Mouse (Mus musculus) thymus, postnatal 14 days (tissue): ENCODE measurements at regions not wholly inside any gene's neighbourhood (a gene's known extent, or its start where the extent isn't known, plus 50 kb on each side); places are given as distances from the start of the nearest gene placed in this dataset.

Experiments
- DNase-seq: peaks from one replicate; pipeline ENCODE4 v3.0.0; 2021

DNA sequence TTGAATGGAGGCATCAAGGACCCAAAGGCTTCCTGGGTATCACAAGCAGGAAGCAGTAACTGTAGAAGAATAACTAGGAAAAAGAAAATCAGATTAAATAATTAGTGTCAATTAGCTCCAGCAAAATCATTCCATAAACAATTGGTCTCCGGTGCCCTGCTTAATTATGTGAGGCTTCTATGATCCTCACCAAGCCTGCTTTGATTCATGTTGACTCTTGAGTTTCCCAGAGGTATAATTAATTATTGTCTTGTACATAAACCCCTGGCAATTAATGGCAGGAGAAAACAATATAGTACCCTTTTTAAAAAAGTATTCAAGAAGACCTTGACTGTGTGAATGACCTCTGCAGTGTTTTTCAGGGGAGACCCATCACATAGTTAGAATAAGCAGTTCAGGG lies 61.5 kb upstream of the Sp8 start:
- no peak for DNase-seq

DNA sequence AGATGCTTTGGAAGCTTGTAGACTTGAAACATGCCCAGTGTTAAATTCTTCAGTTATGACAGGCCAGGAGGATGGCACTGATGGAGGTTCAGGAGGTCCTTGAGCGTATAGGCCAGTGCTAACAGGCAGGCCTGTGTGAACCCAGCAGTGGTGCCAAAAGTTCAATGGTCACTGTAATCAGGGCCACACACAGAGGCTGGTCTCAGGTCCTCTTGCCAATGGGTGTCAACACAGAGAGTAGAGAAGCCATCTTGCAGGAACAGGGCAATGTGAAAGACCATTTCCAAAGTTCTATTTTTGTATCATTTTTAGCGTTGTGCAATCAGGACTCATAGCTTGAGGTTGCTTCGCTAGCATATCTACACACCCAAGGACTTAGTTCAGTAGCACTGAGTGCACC lies 64.2 kb upstream of the Sp8 start:
- DNase-seq: no peak

DNA sequence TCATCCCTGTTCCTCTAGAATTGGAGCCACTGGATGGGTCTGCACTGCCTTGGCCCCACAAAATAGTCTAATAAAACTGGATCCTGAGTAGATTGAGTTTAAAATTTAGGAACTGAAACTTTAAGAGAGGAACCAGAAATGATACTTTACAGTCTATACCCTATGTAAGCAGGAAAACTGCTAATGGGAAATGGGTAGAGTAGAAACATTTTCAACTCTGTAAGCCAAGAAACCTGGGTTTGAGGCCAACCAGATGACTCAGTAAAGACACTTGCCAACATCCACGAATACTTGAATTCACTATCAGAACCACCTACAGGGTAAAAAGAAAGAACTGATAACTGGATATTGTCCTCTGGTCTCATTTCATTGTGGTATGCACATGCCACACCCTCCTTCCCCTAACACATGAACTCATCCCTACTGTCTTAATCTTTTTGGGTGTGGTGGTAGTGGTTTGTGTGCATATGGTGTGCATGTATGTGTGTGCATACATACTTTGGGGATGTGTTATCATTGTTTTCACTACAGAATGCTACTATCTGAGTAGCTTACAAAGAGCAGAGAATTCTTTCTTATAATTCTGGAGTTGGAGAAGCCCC lies 70.6 kb upstream of the Sp8 start:
- no peak for DNase-seq

- no peak for DNase-seq
These were observed 73.3 kb upstream of the Sp8 start for GRCm38 (mm10) chr12:118772790-118773189.

DNA sequence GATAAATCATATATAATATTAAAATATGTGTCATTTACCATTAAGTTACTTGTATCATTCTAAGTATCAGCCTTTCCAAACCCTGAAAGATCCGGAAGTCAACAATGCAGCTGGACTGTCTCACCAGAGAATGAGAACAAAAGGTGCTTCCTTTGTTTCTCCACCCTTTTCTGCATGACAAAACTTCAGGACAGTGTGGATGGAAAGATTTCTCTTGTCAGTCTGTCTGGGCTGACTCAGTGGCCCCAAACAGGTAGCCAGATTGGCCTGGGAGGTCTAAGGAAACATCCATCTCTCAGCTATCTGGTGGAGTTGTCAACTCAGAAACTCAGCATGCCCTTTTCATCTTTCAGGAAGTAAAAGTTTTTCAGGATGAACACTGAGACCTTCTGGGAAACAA lies 79.7 kb upstream of the Sp8 start:
- no peak for DNase-seq

DNA sequence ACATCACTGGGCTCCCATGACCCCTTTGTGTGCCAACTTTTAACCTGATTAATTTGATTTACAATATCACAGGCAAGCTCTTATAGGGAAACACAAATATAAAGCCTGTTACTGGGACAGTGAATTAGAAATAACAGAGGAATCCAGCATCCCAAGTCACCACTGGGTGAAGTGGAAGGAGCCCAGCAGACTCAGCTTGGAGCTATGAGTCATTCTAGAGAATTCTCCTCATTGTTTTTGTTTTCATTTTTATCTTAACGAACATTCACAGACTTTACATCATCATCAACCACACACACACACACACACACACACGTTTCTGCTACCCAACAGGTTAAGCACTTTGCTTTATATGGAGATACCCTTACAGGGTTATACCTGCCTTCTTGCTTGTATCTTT lies 92.1 kb upstream of the Sp8 start:
- no peak for DNase-seq

- DNase-seq: no peak
These were observed 107.0 kb upstream of the Sp8 start for GRCm38 (mm10) chr12:118739103-118739502.

DNA sequence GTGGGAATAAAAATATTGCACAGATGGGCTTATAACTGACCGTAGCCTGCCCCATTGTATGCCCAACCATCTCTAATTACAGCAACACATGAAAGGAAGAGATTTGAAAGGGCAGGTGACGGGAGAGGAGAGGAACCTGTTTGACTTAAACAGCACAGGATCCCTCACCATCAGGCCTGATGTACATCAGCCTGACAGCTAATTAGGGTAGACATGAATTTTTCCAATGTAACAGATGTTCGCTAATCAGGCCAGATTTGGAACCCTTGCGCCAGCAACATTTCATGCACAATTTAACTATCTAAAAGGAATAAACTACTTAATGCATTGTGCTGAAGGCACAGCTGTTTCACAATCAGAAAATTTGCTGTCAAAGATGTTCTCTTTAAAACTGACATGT lies 120.2 kb upstream of the Sp8 start:
- no peak for DNase-seq

DNA sequence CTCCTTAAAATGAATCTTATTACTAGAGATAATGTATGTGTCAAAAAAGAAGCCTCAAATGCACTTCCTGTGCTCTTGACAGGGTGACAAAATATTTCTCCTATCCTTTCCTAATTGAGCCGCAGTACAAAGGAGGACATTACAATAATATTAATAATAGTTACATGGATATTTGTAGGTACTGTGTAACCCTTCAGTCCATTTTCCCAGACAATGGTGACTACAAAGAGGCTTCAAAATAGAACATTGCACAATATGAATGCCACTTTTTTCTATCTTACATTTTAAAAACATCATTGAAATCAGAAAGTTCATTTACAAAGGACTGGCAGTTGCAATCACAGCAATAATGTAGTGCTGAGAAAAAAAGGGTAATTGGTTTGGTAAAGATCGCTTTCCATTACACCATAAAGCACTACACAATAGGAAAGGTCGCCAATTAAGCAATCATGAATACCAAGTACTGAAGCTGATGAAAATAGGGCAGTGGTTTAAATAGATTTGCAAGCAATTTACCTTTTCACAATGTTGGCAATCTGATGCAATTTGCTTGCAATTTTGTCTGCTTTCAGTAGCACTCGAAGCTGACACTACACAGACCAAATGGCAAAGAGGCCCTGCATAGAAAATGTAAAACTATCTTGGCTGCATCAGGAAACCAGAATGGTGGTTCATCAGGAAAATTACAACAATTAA lies 126.1 kb upstream of the Sp8 start:
- no peak for DNase-seq

DNA sequence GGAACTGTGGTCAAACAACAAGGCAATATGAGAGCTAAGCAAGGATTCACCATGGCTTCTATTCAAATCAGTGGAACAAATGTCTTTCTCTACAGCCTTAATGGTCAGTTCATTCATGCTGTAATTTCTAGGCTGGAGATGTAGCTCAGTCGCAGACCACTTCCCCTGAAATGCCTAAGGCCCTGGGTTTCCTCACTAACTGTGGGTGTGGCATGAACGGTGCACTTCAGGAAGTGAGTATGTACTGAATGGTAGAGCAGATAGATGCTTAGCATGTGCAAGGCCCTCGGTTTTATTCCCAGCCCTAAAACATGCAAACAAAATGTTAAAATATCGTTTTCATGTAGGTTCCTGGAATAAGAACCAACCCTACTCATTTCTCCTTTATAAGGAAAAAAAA lies 129.3 kb upstream of the Sp8 start:
- DNase-seq: no peak

GRCm38 (mm10) chr12:118706626-118707025 lies 139.5 kb upstream of the Sp8 start:
- no peak for DNase-seq

GRCm38 (mm10) chr12:118704826-118705225 lies 141.3 kb upstream of the Sp8 start:
- no peak for DNase-seq

GRCm38 (mm10) chr12:118703730-118704129 lies 142.4 kb upstream of the Sp8 start:
- no peak for DNase-seq

DNA sequence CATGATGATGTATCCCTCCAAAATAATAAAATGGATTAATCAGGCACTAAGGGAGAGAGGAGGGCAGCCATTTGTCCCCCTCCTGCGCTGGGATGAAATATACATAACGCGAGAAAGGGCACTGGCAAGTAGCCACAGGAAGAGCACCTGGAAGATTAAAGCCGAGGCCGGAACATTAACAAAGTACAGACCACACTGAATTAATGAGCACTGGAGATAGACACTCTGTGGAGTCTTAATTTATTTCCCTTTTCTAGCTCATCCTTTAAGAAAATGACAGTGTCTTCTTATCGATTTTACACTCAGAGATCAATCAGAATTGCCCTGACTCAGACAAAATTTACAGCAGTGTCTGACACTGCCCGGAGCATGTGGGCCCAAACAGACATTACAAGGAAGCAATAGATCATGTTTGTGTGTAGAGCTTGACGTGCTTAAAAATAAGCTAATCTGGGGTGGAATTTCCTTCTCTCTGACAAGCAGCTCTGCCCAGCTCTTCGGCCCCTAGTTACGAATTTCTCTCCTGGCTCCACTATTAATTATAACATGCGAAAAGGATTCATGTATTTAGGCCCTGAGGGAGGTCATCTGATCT lies 143.0 kb upstream of the Sp8 start:
- no peak for DNase-seq

DNA sequence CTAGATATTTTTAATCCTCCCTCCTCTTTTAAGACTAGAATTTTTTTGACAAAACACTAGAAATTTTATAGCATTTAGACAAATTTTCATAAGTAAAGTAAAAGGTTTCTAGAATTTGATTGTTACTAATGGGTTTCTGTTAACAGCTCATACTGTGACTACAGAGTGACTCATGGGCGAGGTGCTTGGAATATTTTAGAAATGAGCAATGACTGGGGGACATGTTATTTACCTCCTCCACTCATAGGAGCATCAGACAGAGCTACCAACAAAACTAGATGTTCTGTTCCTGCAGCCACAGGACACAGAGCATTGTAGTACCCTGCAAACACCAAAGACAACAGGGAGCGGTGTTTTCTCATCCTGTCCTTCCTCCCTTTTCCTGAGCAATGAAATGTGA lies 144.3 kb upstream of the Sp8 start:
- no peak for DNase-seq

DNA sequence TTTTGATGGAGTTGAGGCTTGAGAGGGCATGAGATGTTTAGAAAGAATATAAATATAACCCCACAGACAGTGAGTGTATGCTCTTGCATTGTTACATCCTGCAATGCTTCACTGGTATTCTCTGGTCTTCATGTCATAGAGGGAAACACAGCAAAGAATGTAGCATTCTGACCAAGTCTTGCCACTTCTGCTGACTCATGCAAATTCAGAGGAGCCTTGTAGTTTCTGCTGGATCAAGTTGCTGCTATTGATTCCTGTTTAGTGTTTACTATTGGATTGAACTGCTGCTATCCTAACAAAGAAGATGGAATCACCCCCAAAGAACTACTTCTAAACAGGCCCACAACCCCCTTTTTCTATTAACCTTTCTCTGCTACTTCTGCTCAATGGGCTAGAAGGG lies 148.0 kb upstream of the Sp8 start:
- no peak for DNase-seq

GRCm38 (mm10) chr12:118694701-118695100 lies 151.4 kb upstream of the Sp8 start:
- no peak for DNase-seq

DNA sequence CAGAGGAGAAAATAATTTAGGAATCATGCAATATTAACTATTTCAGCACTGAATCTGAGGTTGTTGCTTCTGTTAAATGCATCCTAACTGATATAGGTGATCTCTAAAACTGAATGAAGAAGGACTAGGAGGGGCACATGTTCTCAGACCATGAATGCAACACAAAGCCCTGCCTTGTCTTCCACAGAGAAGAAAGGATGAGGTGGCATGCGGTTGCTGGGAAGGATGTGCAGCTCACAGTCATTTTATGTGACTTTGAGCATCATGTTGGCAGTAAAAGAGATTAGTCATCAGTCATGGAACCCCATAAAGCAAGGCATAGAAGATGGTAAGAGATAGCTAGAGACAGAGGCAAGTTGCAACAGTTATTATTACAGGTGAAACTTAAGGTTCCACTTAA lies 163.2 kb upstream of the Sp8 start:
- no peak for DNase-seq

DNA sequence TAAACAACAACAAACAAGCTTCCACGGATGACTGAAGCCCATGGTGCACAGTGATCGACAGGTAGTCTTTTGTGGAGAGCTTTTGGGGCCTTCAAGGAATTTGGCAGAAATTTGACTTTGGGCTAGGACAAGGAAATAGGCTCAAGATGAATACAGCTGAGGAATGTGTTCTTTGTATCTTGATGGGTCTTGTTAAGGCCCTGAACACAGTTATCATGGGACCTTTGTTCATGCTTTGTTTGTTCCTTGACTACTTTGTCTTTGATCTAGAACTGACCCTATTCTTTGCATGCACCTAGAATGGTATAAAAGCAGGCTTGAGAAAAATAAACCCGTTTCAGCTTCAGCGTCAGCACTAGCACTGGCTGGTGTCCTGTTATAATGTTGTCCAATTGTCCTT lies 168.1 kb upstream of the Sp8 start:
- no peak for DNase-seq

GRCm38 (mm10) chr12:118661575-118661974 lies 184.6 kb upstream of the Sp8 start:
- DNase-seq: no peak

DNA sequence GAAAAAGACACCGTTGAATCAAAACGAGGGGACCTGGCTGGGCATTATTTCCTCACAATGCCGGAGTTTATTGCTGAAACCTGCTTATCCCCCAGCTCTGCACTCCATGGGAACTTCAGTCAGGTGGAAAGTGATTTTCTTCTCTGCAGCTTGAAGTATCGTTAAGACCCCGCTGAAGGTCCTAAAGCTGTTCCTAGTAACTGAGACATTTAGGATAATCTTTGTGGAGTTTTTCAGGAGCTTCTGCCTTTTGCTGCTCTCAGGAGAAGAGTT lies 185.0 kb upstream of the Sp8 start:
- DNase-seq: no peak

DNA sequence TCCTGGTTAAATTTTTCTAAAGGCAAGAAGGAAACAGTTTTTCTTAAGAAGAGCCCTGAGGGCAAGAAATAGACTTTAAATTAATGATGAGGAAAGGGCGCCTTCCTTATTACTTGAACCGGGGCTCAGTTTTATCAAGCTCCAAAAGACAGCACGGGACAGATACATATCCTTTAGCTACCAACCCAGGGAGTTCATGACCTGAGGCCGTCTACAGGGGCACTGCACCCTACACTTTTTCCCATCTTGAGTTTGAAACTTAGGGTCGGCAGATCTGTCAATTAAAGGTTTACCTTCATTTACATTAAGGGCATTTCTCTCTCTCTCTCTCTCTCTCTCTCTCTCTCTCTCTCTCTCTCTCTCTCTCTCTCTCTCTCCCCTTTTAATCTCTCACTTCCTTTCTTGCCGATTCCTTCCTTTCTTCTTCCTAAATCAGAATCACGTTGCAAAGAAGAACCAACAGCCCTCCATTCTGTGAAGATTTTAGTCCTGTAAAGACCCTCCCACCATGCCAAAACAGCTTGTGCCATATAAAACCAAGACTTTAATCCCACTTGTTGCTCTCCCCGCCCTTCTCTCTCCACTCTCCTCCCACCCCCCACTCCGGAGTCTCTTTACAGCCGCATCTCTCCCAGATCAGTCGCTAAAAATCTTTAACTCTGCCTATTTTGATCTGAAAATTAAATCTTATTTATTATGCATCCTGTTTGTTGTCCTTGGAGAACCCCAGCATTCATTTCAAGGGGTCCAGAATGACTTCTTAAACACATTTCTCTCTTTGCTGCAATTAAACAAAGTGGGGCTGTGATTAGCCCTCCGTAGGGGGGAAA lies 185.5 kb upstream of the Sp8 start:
- no peak for DNase-seq

- no peak for DNase-seq
These were observed 186.6 kb upstream of the Sp8 start for GRCm38 (mm10) chr12:118659240-118660120.
